Mouse (Mus musculus) cerebellum, adult (tissue): ENCODE data around the gene Krt12.

Experiments used
- ATAC-seq: cut with Nextera tagmentation; 2 replicates; pipeline ENCODE4 v1.9.2; 2017; ENCODE audit warnings: mild to moderate bottlenecking, moderate library complexity, mixed read lengths; ENCODE audit not compliant: insufficient number of reproducible peaks, low FRiP score, low TSS enrichment

Gene Krt12

DNA sequence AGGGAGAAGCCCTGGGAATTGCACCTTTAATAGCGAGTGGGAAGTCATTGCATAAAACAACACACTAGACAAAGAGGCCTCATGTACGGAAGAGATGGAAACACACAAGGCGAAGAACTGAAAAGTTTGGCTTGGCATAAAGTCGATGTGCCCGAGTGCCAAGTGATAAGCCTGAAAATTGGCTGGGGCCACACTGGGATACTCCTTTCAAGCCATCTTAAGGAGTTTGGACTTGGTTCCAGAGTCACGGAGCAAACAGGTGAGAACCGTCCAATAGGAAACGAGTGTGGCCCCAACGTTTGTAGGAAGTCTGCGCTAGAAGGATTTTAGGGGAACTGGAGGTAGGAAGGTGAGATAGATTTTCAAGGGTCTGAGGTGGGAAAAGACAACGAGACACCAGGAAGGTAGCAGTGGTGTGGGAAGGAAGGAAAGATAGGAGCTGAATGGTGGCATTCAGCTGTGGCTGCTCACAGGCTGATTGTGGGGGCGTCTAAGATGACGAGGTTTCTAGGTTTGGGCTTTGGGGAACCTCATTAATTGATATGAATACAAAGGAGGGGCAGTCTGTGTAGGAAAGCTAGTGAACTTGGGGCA, 22.0 kb downstream of the Krt12 start:
- no peak for ATAC-seq

GRCm38 (mm10) chr11:99398832-99399231, 23.2 kb downstream of the Krt12 start:
- no peak for ATAC-seq

- ATAC-seq = no peak
Measured at GRCm38 (mm10) chr11:99398084-99398483, 24.0 kb downstream of the Krt12 start.

GRCm38 (mm10) chr11:99396661-99397060, 25.4 kb downstream of the Krt12 start:
- no peak for ATAC-seq

- no peak for ATAC-seq
Measured at GRCm38 (mm10) chr11:99396034-99396433, 26.0 kb downstream of the Krt12 start.

DNA sequence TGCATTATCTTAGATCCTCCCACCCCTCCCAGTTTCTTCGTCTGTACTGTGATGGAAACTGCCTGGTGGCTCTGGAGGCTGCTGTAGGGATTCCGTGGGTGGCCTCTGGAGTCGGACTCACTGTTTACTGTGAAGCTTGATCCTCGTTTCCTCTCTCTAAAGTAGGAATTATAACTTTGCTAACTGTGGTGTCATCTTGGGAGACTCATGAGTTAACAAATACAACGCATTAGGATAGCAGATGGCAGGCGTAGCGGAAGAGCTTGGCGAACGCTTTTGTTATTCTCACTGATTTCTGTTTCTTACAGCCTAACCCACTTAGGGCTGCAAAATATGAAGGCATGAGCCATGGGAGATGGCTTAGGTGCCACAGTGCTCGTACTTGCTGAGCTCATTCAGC, 29.6 kb downstream of the Krt12 start:
- no peak for ATAC-seq

DNA sequence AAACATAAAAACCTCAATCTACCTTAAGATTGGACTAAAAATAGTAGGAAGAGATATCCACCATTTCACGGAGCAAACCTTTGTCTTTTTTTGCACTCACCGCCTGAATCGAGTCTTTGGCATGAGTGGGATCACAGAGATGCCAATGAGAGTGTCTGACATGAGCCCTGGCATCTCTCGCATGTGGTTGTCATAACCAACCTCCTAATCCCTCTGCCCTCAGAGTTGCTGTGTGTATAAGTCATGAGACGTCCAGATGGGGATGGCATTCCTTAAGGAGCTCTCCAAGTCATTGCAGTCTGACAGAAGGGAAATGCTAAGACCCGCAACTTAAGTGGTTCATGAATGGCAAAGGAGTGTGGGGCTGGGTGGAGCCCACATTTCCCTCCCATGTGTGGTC, 30.7 kb downstream of the Krt12 start:
- ATAC-seq = no peak

- no peak for ATAC-seq
Measured at GRCm38 (mm10) chr11:99390866-99391265, 31.2 kb downstream of the Krt12 start.

GRCm38 (mm10) chr11:99389264-99389663, 32.8 kb downstream of the Krt12 start, which contains the start of gene Krt10:
Krt10 (minus strand) TSS chr11:99389364.
- ATAC-seq = no peak

GRCm38 (mm10) chr11:99388661-99389060, 33.4 kb downstream of the Krt12 start:
- ATAC-seq = no peak

DNA sequence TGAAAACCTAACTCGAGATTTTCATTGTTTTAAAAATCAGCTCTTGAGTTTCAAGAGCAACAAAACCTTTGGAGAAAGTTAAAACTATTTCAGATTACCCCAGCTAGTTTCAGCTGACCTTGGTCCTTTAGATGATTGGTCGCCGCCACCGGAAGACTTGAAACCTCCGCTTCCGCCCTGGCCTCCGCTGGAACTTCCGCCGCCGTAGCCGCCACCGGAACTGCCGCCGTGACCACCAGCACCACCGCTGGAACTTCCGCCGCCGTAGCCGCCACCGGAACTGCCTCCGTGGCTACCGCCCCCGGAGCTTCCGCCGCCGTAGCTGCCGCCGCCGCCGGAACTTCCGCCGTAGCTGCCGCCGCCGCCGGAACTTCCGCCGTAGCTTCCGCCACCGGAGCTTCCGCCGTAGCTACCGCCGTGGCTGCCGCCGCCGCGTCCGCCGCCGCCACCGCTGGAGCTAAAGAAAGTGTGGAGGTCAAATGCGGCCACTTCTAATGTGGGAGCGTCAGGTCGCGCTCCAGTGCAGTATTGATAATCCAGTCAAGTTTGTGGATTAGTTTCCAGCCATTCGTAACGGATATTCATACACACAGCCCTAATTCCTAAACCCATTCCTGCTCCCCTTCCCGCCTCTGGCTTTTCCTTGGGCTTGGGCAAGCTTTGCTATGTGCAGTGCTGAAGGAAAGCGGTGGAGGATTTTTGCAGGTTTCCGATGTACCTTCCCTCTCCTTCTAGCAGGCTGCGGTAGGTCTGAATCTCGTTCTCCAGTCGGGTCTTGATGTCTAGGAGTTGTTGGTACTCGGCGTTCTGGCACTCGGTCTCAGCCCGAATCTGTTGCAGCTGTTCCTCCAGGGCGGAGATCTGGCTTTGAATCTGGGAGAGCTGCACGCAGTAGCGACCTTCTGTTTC, 36.0 kb downstream of the Krt12 start:
- peak; percentile 92; the same call in 1 of the 2 replicates for ATAC-seq

DNA sequence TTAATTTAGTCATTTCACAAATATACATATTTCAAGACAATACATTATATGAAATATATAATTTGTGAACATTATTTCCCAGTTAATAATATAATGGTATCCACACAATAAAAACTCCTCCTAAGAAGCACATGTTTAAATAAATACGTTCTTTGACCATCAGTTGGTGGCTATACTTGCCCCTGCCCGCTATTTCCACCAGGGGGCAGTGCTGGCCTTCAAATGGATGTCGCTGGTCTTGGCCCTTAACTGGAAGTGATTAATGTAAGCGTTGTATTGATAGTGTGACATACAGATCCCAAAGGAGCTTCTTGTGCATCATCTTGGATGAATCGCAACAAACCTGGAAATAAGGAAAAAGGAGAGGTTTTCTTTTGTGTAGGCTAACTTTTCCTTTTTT, 42.5 kb downstream of the Krt12 start:
- ATAC-seq = no peak

DNA sequence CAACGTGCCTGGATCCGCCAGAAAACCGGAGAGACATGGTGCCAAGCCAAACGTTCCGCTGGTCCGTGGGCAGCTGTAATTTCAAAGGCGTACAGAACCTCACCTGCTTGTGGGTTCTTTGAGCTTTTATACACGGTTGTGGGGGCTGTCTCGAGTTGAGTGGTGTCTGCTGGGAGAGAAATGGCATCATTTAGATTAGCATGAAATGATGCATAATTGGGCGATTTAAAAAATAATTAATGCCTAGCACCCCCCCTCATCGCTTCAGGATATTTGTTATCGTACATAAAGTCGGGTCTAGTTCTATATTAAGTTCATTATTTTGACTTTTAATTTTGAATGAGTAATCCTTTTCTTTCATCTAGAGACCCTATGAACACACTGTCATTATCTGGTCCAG, 47.3 kb downstream of the Krt12 start, which contains the start of gene Krt28:
TSS of gene Krt28 (minus strand) at position 101 of the 400 bp plus-strand sequence.
- ATAC-seq = no peak

GRCm38 (mm10) chr11:99369853-99370451, 52.1 kb downstream of the Krt12 start:
- ATAC-seq = peak; percentile 56; the same call in 1 of the 2 replicates

- no peak for ATAC-seq
Measured at GRCm38 (mm10) chr11:99369229-99369628, 52.8 kb downstream of the Krt12 start.

GRCm38 (mm10) chr11:99366791-99367190, 55.3 kb downstream of the Krt12 start:
- ATAC-seq = no peak
